Mouse (Mus musculus) liver, adult 2 months (tissue): Measurements from ENCODE around the gene Nans.

ENCODE experiments used
- CTCF ChIP-seq: fragments of 200-500 bp; IDR thresholded peaks from 2 replicates; pipeline ENCODE4 v1.5.1; 2011; ENCODE audit warnings: low read depth, low read length, control low read depth
- POLR2A ChIP-seq: fragments of 200-500 bp; IDR thresholded peaks from 2 replicates; pipeline ENCODE4 v1.6.1; 2011; ENCODE audit warnings: low read length, control low read depth; ENCODE audit not compliant: insufficient read depth; ENCODE audit errors: extremely low read depth

- TF ChIP-seq CTCF, result no peak
- TF ChIP-seq POLR2A, result no peak
Measured at GRCm38 (mm10) chr4:46456762-46457161, 32.3 kb upstream of the Nans start.
